Mouse (Mus musculus) heart, adult 2 months (tissue): ENCODE measurements around the gene Foxf2.
A peak's percentile ranks its signal among the peaks of the same experiment; 100 is the strongest.

ENCODE experiments used
- CTCF ChIP-seq: fragments of 200-600 bp; IDR thresholded peaks from 2 replicates; pipeline ENCODE4 v1.8.1; 2022; ENCODE audit warnings: antibody characterized with exemption, mild to moderate bottlenecking, moderate library complexity
- EP300 ChIP-seq: fragments of 200-500 bp; IDR thresholded peaks from 2 replicates; pipeline ENCODE4 v1.6.1; 2011; ENCODE audit warnings: low read depth, low read length, control low read depth; ENCODE audit not compliant: insufficient read depth
- POLR2A ChIP-seq: fragments of 200-500 bp; IDR thresholded peaks from 2 replicates; pipeline ENCODE4 v1.6.1; 2011; ENCODE audit warnings: mild to moderate bottlenecking, low read depth, low read length, control low read depth; ENCODE audit not compliant: insufficient read depth

- TF ChIP-seq POLR2A (no peak), CTCF (peak; percentile 88), EP300 (no peak)
Measured at GRCm38 (mm10) chr13:31632450-31632849, 6.8 kb downstream of the Foxf2 start.
